Mouse (Mus musculus): ENCODE measurements around the gene Eif4e3. TPM values are rescaled to one million over a fixed set of nuclear protein-coding genes. Genes with fewer than 3 reads are reported as not detected.

The Eif4e3 gene
- total RNA-seq, 2 experiments from 2014 or later: 18.8 to 21.2 TPM

DNA sequence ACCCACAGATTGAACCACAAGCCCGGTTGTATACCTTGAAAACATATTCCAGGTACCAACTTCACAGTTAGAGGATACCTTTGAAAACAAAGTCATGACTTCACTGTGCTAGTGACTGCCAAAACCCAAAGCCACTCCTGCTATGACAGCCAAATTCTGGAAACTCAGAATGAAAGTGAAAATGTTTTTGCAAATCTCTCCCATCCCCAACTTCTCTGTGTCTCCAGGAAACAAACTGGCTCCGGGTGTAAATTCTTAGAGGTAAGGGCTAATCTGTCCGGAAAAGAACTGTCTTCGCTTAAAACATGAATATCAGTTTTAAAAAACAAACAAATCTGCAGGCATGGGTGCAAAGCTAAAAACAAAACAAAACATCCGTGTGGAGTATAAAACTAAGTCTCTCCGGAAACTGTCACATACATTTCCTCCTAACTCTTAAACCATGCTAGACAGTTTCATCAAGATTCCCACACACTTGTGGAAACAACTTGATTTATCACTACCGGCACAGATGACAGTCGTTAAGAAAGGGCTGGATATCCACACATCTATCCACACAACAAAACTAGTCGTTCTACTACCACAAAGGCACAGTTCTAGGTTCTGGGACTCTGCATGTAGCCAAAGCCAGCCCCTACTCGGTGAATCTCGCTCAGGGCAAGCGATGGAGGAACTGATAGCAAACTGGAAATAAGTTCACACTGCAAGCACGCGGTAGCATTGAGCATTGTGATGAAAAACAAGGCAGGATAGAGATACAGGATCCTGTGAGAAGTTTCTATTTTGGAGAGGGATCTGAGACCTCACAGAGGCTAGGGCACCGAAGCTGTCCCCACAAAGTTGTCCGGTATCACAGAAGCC is 884 bp downstream of the Eif4e3 start:
- no peak for DNase-seq

DNA sequence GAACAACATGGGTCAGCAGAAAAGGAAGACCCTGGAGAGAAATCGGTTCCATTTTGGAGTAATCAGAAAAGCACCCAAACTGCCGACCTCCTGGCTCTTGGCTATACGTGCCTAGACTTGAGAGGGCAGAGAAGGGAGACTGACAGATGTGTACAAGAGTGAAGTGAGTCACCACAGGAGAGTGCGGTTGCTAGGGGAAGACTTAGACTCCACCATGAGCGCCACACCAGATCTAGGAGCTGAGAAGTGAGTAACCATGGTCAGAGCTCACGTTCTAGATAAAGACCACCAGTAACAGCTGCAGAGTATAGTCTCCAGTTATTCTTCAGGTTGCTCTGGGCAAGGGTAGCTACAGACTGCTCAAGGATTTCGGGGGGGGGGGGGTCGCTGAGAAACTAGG is 3.3 kb downstream of the Eif4e3 start:
- DNase-seq: no peak

DNA sequence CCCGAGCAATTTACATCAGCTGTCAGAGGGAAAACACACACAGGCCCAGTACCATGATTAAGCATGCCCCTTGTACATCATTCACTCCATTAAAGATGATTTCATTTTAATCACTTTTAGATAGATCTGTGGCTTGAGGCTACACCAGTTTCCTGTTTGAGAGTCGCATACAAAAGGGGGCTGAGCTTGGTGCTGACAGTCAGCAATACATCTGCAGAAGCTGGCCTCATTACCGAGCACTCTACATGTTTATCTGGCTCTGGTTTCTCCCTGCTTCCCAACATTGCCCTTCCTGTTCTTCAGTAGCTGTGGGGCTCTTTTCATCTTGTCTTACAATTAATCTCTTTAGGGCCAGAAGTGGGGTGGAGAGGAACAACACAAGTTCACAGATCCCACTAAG is 6.1 kb downstream of the Eif4e3 start:
- no peak for DNase-seq

DNA sequence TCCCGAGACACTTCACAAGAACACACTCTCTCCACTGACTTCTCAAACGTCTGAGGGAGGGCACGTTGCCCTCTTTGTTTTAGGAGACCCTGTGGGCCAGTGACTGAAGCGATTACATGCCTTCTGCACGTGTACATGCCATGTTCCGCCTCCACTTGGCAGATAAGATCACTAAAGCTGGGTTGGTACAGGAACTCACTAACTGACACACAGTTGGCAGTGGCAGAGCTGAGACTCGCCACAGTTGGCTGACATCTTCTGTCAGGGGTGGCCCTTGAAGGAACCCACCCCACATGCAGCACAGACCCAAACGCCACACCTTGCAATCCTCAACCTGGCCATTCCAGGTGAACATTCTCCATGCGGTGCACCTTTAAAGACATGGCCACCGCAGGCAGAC is 8.0 kb downstream of the Eif4e3 start:
- DNase-seq: no peak

DNA sequence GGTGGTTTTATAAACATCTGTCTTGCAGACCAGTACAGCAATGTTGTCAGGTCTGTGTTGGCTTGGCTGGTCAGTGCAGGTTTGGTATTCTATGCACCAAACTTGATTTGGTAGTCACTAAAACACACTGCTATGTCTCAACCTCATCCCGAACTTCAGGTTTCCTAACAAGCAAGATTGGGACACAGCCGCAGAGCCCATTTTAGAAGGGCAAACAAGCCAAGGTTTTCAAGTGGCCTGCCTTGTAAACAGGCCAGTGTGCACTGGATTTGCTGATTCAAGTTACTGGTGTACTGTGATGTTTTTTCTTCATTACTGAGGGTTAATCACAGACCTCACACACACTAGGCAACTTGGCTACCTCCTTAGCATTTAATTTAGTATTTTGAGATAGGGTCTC is 10.5 kb downstream of the Eif4e3 start:
- no peak for DNase-seq

DNA sequence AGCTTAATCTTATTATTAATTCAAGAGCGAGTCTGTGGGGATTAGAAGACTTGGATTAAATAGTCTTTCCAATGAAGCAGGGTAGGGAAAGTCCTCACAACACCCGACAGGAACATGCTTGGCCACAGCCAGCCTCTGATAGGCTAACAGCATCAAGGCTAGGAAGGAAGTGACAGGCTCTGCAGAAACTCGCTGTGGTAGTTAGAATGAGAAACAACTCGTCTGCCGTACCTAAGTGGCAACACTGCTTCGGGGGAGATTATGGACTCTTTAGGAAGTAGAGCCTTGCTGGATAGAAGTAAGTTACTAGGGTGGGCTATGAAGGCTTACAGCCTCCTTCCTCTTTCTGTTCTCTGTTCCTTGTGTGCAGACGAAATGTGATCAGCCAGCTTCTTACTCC is 11.1 kb downstream of the Eif4e3 start:
- no peak for DNase-seq

DNA sequence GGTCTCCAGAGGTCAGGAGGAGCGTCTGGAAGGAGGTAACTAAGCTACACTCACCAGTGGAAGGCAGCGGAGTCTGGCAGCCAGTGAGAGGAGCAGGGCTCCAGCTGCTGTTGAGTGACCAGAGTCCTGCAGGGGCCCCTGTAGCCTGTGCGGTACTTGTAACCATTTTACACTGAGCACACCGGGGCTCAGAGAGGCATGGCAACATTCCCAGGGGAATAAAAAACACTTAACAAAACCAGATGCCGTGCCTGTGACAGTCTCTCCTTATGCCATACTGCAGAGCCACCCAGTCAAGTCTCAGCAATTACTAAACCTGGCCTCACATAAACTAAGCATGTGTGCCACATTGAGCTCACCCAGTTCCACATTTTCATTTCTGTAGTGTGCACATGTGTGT is 12.2 kb downstream of the Eif4e3 start:
- no peak for DNase-seq

DNA sequence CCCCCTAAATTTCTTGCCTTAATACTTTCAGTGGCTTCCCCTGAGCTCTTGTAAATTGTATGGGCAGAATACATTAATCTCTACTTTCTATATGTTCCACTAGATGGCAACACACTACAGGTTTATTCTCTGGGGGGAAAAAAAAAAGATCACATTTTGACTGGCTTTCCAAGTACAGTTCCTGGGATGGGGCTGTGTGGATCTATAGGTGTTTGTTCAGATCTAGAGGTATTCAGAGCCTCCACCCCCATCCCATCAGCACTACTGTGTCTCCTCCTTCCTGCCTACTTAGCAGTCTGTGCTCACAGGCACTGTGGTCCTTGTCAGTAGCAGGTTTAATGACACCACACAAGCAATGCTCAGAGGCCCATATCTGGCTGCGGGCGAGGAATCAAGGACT is 14.2 kb downstream of the Eif4e3 start:
- no peak for DNase-seq

DNA sequence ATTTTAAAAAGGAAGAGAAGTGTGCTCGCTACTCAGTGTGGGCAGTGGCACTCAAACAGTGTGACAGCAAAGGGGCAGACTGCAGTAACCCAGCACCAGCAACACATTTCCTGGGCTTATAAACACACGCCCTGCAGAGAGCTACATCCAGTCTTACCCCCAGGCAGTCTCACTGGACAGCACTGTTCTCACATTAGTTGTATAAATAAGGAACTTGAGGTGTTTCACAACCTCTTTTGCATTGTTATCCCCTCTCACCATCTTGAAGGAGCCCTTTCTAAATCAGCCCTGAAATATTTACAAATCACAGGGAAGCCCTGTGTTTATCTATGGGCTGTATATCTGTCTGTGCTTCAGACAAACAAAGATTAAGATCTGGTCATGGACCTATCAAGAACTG is 17.3 kb downstream of the Eif4e3 start:
- no peak for DNase-seq

DNA sequence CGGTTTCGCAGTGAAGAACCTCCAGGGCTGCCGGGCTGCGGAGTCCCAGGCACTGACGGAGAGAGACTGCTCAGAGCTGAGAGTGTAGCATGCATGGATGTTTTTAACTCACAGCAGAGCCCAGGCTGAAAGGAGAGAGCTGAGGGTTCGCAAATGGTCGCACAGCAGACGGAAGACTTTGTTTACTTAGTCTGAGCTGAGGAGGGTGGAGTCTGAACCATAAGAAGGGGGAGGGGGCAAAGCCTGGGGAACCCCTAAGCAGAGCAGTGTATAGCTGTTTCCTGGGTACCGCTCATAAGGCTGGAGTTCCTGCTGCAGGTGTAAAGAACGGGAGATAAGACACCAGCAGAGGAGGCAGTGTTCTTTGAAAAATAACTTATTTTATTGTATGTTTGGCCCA is 20.2 kb downstream of the Eif4e3 start:
- DNase-seq: no peak

DNA sequence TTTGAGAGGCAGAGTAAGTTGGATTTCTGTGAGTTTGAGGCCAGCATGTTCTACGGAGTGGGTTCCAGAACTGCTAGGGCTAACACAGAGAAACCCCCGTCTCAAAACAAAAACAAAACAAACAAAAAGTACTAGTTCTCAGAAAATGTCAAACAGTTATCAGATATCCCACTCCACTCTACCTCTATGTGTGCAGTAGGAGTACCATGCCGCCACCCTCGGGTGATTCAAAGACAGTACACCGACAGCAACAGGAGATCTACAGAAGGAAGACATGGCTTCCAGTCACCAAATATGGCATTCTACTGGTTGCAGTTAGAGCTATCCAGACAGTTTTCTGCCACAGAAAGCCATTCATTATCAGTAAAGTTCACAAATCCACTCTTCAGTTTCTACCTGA is 21.7 kb downstream of the Eif4e3 start:
- no peak for DNase-seq

DNA sequence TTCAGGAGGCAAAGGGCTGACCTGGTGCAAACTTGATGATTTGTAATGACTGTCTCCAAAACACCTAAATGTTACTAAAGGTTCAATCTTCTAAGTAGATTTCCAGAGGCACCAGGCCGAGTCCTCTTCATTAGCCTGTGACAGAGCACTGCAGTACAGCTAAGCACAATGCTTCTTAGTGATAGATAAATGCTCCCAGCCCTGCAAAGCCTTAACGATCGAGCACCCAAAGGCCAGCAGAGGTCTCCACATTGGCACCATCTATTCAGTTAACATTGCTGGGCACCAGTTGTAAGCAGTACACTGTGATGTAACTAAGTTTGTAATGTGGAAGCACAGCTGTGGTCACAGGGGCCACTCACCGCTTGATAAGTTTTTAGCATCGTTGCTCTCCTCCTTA is 22.2 kb downstream of the Eif4e3 start:
- no peak for DNase-seq

DNA sequence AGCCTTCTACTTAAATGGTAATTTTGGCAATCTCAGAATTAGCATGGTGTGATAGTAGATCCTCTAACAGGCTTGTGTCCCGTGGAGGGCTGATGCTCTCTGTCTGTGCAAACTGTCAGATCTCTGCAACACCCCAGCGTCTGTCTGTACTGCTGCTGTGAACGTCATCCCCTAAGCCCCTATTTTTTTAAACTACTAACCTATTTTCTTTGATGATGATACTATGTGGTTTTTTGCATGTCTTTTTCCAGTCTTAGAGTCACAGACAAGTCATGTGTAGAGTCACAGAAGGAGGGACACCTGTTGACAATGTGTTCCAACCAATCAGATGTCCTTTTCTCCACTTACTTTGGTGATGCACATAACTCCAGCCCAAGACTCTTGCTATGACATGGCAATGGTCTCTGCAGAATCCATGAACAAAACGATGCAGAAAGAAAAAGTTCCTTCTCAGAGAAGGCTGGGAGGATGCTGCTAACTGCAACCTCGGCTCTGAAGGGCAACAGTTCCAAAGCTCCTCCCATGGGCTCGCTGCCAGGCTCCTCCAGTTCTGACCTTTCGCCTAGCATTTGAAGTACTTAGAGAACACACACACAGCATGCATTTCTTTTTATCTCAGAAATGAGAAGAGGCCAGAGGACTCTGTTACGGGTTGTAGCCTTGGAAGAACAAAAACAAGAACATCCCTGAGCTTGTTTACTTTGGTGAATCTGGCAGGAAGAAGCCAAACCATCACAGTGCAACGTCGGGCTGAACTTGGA is 23.0 kb downstream of the Eif4e3 start:
- DNase-seq: peak; percentile 58

DNA sequence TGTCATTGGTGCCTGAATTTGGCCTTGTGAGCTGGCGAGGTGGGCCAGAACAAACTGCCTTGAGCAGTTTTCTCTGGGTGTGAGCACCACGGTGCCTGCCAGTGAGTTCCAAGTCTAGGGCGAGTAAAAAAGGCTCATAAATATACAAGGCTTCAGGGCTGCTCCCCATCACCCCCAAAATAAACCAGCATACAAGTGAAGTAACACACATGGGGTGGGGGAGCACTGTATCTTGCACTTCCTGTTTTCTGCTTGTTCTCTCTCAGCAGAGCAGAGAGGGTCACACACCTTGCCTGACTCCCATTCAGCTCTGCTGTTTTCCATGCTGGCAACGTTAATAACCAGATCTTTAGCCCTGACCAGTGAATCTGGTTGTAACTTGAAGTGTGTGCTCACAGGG is 29.1 kb downstream of the Eif4e3 start:
- no peak for DNase-seq

DNA sequence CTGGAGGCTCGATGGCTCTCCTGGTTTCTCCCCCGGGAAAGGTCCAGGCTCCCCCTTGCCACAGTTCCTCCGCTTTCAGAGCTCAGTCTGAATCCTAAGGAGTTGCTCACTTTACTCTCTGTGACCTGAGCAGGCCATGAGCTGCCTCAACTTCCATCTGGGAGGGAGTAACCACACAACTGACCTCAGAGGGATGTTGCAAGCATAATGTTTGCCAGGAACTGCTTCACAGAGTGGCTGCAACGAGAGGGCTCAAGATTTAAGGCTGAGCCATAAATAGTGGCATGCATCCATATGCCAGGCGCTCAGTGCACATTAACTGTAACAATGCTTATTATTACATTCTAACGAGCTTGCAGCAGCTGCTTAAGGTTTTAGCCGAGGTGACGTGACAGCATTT is 29.8 kb downstream of the Eif4e3 start:
- no peak for DNase-seq

DNA sequence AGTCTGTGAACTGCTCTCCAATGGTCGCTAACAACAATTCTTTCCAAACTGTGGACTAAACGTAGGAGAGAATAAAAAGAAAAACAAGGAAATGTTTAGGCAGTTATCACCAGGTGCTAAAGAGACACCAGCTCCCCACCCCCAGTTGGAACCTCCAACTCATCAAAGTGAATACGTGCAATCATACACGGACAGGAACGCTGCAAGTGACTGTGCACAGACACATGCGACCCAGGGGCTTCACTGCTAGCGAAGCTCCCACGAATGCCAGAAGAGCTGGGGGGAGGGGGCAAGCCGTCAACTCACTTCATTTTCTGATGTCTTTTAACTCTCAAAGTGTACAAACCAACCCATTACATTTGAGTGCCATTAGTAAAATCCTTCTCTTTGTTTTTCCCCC is 30.4 kb downstream of the Eif4e3 start:
- no peak for DNase-seq

DNA sequence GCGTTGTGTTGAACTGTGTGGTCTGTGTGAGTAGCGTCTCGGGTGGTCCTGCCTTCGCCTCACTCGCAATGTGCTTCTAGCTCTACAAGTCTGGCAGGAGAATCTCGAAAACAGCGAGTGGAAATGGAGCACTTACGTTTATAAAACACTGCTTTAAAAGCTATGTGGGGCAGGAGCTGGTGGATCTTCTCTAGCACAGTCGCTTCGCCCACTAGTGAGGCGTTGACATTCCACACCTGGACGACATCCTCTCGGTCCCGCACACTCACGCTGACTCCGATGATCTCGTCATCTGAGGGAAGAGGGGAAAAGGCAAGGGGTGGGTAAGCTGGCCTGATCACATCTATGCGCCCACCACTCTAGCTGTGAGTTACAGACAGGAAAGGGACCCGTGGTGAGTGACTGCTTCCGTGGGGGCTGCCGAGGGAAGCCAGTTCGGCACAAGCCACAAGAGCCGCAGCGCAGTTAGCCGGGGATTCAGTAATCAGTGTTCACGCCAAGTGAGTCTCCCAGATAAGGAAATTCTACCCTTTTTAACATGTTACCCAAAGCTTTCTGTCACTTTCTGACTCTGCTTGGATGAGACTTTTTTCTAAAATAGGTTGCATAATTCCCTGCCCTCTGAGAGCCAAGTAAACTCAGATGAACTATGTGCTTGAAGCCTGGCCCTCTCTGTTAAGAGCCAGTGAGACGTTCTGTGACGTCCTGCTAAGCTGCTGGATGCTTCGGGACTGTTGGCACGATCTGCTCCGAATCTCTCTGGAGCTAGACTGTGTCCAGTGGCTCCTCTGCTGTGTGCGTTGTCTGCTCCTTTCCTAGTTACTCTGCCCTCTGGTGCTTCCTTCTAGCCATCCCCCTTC is 34.2 kb downstream of the Eif4e3 start:
- DNase-seq: peak; percentile 71

DNA sequence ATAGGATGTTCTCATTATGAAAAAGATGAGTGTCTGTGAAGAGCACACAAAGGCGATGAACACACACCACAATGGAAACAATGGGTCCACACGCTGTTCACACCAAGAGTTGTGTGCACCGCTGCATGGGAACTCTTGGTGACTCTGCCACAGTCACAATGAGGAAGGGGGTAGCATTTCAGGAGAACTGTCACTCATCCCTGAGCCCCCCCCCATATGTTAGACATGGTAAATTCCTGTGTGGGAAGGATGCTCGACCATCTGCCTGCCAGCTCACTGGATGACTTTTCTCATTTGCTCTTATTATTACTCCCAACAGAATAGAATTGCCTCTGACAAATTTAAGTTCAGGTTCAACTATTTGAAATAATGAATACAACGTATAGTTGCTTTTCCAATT is 34.9 kb downstream of the Eif4e3 start:
- no peak for DNase-seq

DNA sequence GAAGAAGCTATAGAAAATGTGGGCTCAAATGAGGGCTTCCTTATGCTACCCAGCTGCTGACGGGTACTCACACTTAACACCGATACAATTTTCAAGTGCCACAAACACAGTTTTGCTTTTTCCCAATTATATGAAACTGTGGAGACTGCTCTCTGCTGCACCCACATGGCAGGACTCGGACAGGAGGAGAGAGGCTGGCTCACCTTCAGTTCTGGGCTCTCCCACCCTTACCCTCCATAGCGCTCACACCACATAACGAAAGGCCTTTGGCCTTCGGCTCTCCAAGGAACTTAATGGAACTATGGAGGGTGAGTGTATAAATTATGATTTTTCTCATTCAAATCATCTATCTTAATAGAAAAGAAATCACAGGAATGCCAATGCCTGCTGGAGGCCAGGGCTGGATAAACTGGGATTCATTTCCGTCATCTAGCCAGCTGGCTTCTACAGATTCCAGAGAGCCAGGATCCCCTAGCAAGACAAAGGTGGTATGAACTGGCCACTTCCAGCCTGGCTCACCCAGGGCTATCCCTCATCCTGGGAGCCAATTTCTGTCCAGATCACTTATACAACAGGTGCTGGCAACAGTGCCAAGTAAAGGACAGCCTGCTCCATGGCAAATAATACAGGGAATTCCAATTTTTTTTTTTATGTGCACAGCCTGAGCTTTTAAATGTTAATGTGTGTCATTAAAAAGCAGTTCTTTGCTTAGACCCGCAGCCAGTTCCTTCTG is 36.7 kb downstream of the Eif4e3 start:
- DNase-seq: no peak

DNA sequence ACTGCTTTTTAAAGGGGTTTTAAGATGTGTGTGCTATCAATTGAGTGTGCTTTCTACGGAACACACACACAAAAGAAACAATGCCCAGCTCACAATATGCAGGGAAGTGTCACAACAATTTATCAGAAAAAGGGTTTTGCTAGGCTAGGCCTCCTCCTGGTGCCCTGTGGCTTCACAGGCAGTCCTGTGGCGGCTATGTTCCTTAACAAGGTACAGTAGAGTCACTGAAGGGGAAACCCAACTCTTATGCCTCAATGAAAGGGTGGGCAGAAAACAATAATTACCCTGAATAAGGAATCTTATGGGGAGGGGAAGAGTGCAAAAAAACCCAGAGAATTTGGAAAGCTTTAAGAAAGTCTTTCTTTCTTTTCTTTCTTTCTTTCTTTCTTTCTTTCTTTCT is 40.2 kb downstream of the Eif4e3 start:
- no peak for DNase-seq

DNA sequence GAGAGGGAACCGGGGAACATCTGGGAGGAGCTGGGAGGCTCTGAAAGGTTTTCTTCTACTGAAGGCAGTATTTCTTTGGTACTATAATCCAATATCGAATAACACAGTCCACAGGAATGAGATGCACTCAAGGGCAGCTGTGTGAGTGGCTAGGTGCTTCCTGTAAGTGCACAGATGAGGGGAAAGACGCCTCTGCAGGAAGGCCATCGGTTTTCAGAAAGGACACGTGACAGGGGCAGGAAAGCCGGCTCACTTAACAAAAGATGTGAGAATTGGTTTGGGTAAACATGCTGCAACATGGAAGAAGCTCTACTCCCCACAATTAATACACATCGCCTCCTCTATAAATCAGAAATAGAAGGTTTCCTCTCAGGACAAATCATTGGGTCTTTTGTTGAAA is 40.8 kb downstream of the Eif4e3 start:
- no peak for DNase-seq

DNA sequence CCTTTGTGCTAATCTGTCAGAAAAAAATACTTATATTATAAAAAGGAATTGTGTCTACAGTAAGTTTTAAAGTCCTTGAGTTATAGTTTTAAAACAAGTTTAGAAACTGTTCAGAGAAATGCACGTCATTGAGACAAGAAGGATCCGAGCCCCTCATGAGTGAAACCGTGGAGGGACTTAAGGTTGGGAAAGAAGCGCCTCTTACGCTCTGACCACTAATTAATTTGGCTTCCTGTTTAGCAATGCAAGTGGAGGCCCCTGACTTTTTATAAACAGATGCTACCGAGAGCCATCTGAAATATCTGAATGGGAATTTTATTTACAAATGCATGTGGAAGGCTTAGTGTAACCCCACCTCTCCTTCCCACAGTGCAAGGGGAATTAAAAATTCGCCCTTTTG is 41.3 kb downstream of the Eif4e3 start:
- no peak for DNase-seq
